Mouse (Mus musculus) cerebellum, adult 8-10 months (tissue): ENCODE data around the gene Ssna1.
A peak's percentile ranks its signal among the peaks of the same experiment; 100 is the strongest.

Experiments used
- DNase-seq: peaks from one replicate; pipeline ENCODE4 v3.0.0; 2022

Gene Ssna1

GRCm38 (mm10) chr2:25228995-25229530 lies 43.2 kb downstream of the Ssna1 start:
- no peak for DNase-seq

GRCm38 (mm10) chr2:25228431-25228889 lies 43.8 kb downstream of the Ssna1 start:
- DNase-seq: peak; percentile 86

GRCm38 (mm10) chr2:25227406-25227805 lies 44.8 kb downstream of the Ssna1 start:
- DNase-seq: no peak

GRCm38 (mm10) chr2:25226864-25227263 lies 45.4 kb downstream of the Ssna1 start:
- DNase-seq: no peak

- DNase-seq: no peak
Measured at GRCm38 (mm10) chr2:25225811-25226379, 46.3 kb downstream of the Ssna1 start.

- DNase-seq: peak; percentile 99
Measured at GRCm38 (mm10) chr2:25224766-25225752, 47.2 kb downstream of the Ssna1 start.

- DNase-seq: no peak
Measured at GRCm38 (mm10) chr2:25224492-25224765, 47.8 kb downstream of the Ssna1 start, which contains the start of gene Tubb4b. TSS of gene Tubb4b (minus strand) at chr2:25224702.

DNA sequence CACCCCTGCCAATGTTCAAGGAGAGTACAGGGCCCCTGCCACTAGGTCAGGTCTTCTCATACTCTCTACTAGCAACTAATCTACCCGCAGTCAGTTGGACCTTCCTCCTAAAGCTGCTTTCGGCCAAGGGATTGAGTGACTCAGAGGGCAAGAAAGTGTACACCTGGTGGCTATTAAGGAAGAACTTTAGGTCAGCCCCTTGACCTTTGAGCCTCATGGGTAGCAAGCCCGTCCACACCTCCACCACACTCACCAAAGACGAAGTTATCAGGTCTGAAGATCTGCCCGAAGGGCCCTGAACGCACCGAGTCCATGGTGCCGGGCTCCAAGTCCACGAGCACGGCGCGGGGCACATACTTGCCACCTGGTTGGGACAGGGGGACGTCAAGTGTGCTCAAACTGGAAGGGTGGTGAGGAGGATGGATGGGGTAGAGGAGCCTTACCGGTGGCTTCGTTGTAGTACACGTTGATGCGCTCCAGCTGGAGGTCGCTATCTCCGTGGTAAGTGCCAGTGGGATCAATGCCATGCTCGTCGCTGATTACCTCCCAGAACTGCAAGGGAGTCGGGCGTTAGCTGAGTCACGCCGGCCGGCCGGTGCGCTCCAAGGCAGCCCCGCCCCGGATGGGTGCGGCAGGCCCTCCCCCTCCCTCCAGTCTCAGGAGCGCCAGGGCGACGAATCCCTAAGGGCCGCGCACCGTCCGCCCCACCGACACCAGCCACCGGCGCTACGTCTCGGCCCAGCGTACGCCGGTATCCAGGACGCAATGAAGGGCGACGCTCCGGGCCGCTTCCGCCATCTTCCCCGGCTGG lies 48.4 kb downstream of the Ssna1 start:
- no peak for DNase-seq

DNA sequence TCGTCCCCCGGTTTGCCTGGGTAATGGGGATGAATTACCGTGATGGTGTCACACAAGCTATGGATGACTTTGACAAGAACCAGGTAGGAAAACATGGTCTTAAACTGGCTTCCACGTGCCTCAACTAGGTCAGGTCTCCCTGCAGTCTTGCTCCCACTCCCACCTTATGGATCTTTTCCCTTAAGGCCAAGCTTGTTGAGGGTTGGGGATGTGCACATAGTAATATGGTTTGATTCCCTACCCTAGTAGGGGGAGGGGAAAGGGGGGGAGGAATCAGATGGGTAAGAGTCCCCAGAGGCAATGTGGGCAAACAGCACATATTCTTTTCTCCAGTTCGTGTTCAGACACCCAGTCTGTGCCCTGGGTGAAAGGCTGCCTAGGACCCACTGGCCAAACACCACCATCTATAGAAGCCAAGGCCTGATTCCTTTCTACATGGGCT lies 50.9 kb downstream of the Ssna1 start:
- no peak for DNase-seq
